Mouse (Mus musculus): ENCODE results near the gene Rarg.

The Rarg gene

DNA sequence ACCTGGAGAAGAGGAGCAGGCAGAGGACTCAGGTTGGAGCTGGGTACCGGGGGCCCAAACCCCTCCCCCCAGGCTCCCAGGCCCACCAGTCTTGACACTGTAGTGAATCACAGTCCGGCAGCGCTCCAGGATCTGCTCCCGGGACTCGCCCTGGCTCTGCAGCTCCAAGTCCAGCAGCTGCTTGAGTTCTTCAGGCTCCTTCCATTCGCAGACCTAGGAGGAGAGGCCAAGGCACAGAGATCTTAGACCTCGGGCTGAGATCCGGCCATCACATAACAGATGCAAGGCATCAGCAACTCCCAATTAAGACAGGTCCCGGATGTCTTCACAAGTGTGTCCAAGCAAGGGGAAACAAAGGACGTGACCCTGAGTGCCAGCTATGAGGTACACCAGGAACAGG is 69.2 kb downstream of the Rarg start:
- ChIA-PET CTCF (interaction anchor here in 2 of 4 experiments (0.9 to 2.6 kb wide), 5 partner anchors 9 to 80 kb away, joined by 3 to 12 read pairs (median 4); no protein-coding TSS in a partner anchor), POLR2A (interaction anchor here in 3 of 4 experiments (0.6 to 9.8 kb wide), 13 partner anchors 9 to 1227 kb away, joined by 3 to 87 read pairs (median 4); partner anchors contain the start of genes Csad (in 2 of the 3), Zfp740 (in 2 of the 3) and Tarbp2 (in 1 of the 3))

- ChIA-PET CTCF (interaction anchor here in 3 of 4 experiments (0.6 to 1.8 kb wide), 3 partner anchors 8 to 37 kb away, joined by 3 to 26 read pairs (median 4); no protein-coding TSS in a partner anchor), POLR2A (interaction anchor here in 3 of 4 experiments (0.6 to 9.8 kb wide), 9 partner anchors 9 to 484 kb away, joined by 3 to 87 read pairs (median 7); partner anchors contain the start of genes Csad (in 2 of the 3), Zfp740 (in 2 of the 3), Itgb7 (in 1 of the 3) and Spryd3 (in 1 of the 3))
Observed at GRCm38 (mm10) chr15:102186239-102186638, 71.1 kb downstream of the Rarg start.
